Mouse (Mus musculus) embryo, embryonic 10 days (tissue): ENCODE measurements at regions not wholly inside any gene's neighbourhood (a gene's known extent, or its start where the extent isn't known, plus 50 kb on each side); places are given as distances from the start of the nearest gene placed in this dataset.
A peak's percentile ranks its signal among the peaks of the same experiment; 100 is the strongest.

Experiments used
- DNase-seq: peaks from one replicate; pipeline ENCODE4 v3.0.0-alpha.2; 2015; ENCODE audit warnings: low spot score

DNA sequence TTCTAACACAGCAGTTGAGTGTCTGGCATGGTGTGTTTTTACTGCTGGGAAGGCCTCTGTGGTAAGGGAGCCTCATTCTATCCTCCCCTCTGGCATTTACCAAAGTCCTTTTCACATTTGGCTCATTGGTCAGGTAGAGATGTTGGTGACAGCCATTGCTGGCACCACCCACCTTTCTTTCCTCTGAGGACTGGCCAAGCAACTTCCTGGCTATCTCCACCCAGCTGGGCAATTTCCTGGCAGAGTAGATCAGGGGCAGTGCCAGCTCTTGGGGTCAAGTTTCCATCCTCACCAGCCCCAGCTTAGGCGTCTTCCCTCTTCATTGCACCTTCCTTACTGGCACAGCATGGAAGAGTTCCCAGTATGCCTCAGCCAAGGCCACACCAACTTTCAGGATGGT is 372.5 kb upstream of the Kif2a start:
- DNase-seq, result no peak

DNA sequence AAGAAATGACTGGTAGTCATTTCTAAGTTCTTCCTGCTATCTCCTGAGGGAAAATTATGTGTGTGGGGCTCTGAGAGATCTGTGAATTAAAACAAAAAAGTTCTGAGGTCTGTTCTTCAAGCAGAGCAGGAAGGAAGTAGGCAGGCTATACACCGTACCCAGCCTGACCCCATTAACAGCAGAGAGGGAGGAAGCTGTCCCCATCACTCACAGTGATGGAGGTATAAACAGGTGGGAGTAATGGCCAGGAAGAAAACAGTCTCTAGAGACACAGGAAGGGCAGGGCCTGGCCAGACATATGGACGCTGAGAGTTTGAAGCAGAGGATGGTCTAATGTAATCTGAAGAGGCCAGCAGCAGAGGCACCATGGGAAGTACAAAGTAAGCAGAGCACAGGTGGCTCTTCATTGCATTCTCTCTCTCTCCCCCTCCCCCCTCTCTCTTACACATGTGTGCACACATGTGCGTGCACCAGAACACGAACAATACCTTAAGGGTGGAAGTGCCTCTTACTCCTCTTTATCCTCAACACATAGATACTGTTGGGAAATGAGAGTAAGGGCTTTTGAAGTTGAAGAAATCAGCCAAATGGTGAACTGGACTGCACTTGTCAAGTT is 367.7 kb upstream of the Kif2a start:
- DNase-seq, result no peak

DNA sequence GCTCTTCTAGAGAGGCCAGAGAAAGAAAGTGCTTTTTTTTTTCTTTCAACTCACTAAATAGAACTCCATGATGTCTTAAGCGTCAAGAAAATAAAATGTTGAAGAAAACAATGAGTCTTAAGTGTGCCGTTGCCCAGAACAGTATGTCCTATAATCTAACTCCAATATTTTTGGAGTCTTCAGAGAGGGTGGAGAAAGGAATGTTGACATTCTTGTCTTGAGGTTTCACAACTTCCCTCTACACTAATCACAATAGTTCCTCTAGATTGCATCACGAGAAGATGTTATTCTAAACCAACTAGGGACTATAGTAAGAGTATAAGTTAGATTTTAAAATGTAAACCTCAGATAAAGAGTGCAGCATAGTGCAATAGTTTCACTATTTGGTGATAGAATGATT is 367.1 kb upstream of the Kif2a start:
- DNase-seq, result no peak

DNA sequence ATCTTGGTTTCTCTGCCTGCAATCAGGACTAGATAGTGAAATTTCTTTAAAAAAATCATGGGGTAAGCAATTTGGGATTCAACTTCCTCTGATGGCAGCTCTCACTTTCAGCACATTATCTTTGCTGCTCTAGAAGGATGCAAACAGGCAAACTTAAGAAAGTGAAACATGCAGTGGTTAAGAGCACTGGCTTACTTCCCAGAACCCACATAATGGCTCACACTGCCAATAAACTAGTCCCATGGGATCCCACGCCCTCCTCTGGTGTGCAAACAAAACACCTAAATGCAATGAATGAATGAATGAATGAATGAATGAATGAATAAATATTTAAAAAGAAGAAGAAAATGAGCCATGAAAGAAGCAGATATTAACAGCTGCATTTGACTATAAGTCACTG is 356.1 kb upstream of the Kif2a start:
- DNase-seq, result no peak

DNA sequence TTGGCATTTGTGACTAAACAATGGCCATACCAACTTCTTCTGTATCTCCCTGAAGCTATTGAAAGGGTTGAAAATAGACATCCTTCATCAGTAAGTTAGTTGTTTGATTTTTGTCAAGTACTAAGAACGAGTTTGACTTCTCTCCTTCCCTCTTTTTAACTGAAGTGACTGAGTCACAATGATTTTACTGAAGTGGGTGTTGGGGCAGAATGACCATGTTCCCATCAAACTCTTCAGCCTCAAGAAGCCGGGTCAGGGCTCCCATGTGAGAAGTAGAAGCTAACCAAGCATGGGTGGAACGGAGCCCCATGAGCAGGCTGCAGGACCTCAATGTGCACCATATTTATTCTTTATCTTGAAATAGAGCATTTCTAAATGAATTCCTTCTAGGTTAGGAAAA is 350.7 kb upstream of the Kif2a start:
- no peak for DNase-seq

DNA sequence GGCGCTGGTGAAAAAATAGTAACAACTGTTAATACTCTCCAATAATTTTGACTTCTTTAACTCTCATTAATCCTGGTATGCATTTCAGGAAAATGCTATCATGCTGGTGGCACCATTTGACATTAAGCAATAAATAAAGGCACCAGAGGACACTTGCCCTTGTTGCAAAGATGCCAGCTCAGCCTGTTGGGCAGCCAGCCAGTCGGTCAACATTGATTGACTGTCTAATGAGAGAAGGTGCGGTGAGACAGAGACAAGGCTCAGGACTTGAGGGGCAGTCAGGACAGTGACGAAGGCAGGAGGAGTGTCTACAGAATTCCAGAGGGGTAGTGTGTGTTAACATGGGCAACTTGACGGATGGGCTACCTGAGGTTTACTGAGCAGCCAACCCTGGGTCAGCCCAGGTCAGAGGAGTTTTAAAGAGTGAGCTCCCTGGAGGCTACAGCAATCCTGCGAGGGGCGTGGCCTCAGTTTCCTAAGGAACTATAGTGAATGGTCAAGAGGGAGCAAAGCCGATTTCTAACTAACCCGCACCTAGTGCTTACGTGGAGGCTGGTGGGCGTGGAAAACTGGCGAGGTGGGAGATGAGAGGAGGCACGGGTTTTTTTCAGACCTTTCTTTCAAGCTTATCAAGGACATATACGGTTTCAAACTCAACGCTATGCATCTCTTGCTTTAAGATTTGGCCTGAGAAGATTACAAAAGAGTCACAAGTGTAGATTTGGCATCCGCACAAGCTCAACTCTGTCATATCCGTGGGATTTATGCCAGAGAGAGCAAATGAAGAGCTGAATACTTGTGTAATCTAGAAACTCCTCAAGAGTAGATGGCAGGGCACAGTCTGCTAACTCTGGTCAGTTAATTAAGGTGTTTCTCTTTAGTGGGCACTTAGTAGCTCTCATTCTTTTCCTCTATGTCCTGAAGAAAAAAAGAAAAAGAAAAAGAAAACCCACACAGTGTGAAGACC is 350.0 kb upstream of the Kif2a start:
- peak; percentile 36 for DNase-seq

DNA sequence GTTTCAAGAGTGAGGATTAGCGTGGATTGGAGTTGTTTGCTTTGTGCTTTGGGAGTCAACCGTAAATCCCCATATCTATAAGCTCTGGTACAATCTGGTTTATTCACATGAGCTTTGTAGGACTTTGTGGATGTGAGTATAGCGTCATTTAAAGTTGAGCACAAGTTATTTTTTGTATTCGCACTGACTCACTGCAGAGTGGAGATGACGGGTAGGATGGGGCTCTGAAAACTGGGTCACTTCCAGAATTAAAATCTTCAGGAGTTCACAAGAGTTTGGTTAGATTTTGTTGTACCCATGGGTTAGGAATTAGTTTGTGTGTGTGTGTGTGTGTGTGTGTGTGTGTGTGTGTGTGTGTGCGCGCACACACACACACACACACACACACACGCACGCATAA is 345.7 kb upstream of the Kif2a start:
- no peak for DNase-seq

DNA sequence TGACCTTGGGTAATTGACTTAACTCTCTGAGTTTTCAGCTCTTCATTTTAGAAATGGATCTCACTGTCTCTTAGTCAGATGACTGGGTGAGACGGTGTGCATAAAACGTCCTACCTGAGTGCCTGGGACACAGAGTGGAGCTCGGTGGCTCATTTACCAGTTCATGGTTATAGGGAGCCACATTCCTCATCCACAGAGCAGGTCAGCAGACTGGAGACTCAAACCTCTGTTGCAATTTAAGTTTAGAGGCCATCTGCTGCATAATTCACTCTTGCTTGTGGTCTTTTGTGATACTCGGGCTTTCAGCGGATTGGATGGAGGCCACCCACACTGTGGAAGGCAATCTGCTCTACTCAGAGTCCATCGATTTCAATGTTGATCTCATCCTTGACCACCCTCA is 343.8 kb upstream of the Kif2a start:
- DNase-seq, result no peak

DNA sequence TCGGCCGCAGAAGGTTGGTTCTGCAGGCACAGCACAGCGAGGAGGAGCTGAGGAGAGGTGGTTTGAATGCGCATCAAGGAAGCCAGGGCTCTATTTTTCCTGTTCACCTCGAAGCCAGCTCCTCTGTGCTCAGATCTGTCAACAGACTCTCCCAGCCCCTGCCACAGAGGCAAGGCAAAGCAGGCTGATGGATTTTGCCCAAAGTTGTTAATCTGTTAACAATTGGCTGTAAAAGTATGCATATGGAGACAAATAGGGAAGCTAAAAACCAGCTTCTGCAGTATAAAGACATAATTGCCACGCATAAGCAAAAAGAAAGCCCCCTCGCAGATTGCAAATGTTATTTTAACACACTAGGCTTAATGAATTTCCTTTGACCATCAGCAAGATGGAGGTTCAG is 343.3 kb upstream of the Kif2a start:
- no peak for DNase-seq

DNA sequence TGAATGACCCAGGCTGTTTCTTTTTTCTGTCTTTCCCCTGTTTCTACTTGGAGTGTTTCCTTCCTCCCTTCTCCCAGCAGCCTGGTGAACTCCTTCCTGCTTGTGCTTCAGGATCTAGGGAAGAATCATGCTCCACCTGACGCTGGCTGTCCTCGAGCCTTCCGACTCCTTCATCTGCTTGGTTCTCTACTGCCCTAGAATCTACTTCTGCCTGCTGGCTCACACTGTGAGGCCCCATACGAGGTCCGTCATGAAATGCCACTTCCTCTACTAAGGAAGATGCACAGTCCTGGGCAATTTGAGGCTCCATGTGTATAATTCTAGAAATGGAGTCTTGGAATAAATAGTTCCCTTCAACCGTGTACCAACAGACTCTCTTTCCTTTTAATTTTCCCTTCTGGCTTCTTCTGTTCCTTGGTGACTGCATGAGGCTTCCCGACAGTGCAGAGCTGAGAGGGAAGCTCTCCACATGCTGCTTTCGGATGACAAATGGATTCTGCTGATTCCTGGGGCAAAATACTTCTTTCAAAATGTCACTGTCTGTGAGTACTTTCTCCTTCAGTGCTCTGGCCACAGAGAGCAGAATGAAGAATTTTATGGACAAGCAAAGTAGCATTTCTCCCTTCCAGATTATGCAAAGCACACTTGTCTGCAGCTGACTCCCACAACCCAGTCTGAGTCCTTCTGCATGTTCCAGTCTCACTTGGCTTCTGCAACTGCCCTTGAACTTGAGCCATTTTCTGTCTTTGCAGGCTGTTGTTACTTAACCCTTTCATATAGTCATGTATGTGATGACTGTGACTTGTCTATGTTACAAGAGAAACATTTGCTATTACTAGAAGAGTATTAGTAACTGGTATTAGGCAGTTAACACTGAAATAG is 341.1 kb upstream of the Kif2a start:
- no peak for DNase-seq

DNA sequence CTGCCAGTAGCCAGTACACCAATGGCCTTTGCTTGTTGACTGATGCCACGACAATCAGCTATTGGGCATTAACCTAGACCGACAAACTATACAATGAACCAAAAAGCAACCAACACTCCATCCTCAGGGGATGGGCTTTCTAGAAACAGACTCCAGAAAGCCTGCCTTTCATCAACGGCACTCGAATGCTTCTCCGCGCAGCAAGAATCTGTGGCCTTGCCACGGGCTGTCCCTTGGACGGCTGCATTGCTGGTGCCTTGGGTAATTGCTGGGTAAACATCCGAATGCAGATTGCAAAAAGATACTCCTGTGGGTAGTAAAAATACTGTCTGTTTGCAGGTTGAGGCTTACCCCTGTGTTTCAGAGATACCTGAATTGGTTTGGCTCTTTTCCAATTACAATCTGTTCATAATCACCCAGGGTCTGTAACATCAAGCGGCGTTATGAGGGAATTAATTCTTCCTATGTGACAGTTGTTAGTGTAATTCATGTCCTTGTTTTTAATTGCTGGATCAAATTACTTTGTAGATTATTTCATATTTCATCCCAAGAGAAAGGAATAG is 319.0 kb upstream of the Kif2a start:
- no peak for DNase-seq

DNA sequence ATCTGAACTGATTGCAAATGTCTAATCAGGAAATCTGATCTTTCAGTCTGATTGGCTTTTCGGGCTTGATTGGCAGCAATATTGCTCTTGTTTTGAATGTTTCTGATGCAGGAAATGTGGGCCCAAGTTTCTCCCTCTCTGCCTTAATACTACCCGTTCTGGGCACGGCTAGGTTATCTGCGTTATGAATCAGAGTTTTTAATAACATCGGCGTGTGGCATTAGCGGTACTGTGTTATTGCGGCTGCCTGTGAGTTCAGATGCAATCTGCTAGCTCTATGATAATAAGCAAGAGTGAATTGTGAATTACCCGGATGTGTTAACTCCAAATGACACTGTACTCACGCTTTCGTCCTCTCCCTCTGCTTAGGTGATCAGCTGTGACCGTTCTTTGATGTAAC is 316.2 kb upstream of the Kif2a start:
- no peak for DNase-seq

DNA sequence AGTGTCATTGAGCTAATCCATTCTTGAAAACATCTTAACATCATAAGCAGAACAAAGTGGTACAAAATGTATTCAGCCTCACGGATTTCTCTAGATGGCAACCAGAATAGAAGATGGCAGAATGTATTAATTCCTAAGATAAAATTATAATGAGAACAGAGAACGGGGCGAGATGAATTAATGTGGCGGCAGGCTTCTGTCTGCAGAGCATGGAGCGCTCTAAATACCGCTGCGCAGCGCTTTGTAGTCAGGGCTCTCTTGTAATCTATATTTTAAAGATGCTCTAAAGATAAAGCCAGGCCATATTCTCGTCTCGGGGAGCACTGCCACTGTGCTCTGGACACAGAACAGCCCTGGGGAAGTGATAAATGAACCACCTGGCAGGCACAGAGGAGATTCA is 315.2 kb upstream of the Kif2a start:
- no peak for DNase-seq

DNA sequence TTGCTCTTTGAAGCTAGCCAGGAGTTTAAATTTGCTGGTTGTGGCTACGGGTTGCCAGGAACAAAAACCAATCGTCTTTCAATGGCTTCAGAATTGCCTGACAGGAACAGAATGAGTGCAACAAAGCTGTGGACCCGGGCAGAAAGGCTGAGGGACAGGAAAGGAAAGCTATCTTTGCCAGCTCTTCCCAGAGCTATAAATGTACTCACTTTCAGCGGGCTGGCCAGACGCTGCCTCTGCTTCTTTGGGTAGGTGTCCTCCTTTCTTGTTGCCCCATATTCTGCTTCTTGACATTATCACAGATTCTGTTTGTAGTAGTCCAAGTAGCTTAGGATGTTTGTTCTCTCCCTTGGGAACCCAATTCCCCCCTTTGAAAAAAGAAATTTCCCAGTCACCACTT is 307.4 kb upstream of the Kif2a start:
- DNase-seq, result no peak

DNA sequence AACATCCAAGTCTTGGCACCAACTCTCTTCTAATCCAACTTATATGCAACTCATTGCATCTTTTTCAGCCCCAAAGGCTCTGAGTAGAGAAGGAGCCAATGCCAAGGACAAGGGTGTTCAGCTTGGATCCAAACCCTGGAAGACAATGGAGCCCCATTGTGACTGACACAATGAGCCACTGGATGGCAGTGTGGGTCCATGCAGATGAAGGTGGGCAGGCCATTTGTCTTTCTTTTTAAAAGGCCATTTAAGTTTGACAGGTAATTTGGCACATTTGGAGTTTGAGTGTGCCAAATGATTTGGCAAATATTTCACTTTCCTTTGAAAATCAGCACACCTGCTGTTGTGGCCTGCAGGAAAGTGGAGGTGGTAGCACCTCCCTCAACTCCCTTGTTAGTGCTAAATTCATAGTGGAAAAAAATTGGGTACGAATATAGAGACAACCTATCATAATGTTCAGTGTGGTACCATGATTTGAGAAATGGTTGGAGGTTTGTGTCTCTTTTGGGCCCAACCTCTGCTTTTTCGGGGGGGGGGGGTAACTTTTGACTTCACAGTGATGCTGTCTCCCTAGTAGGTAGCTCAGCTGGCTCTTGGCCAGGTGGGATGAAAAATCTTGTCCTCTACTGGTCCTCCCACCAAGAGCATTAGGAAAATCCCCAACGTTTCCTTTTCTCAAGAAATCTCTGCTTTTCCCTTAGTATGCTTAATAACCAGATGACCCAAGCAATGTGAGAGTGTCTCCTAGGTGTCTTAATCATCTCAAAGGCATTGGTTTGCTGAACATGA is 304.0 kb upstream of the Kif2a start:
- DNase-seq, result peak; percentile 79

DNA sequence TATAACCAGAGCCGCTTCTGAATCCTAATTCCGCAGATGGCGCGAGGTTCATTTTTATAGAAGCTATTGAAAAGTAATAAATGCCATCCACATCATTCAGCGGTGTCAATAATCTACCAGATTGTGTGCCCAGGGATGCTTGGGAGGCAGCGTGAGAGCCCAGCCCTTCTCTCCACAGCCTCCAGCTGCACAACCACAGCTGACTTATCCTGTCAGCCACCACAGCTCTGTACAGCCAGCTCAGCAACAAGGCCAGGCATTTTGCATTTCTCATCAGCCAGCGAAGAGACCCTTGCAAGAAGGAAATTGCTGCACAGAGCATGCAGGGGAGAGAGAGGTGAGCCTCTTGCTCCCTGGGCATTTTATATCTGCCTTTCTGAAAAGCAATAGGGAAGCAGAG is 292.8 kb upstream of the Kif2a start:
- no peak for DNase-seq

DNA sequence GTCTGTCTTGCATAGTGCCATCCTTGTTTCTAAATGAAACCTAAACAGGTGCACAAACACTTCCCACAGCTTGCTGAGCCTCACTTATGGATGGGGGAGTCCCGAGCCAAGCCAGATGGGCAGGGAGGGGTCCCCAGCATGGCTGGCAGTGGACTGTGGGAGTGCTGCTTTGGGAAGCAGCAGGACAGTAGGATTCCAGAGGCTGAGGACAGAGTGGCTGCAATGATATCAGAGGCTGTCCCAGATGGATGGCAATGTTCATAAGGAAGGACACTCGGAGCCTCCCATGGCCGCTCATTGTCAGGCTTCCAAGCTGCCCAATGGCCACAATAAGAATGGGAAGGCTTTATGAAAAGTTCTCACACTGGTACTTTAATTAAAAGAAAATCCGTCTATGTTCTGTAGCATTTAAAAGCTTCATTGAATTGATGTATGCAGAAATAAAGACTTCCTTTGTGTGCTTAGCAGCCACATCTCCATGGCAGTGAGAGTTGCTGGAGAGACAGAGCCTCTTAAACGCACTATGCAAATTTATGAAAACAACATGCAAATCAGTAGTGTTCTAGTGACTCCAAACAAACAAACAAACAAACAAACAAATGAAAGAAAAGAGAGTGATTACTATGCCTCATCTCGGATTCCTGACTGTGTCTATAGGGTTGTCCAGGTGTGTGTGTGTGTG is 287.2 kb upstream of the Kif2a start:
- no peak for DNase-seq

DNA sequence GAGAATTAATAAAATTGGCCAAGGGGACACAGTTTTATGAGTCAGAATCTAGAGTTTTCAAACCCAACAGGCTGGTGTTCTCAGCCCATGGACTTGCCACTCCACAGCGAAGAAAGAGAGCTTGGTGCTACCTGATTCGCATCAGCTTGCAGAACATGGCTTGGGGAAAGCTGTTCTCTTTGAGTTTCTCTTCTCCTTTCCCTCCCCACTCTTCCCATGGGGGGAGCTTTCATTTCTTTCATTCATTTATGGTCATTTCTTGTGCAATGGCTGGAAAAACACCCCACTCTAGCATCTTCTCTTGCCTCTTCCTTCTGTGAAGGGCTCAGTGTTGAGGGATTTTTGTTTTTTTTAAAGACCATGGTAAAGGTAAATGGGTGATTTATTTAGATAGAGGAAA is 286.5 kb upstream of the Kif2a start:
- DNase-seq, result no peak

DNA sequence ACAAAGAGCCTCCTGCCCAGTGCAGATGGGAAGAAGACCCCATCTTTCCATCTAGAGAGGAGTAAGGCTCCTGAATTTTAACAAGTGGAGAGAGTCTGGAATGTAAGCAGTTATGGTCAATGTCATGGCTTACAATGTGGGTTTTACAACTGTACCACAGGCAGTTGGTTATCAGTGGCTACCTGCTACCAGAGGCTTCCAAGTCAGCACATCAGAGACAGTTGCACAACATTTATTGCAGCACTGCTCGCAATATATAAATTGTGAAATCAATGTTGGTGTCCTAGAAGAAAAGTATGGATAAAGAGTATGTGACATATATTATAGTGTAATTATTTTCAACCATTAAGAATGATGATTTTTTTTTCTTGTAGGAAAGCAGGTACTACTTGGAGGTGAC is 285.0 kb upstream of the Kif2a start:
- no peak for DNase-seq

DNA sequence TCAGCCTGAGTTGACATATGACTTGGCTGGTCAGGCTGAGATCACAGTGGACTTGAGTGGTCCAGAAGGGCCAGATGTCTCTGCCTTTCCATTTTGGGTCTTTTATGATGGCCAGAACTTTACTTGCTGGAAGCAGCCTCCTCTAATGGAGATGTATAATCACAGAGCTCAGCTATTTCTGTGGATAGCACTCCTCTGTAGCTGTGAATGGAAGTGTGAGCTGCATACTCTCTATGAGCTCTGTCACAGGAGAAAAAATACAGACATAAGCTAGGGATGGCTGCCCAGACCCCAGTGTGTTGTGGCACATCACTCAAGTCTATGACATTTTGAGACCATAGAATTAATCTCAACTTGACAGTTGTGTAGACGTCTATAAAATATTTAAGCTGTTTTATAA is 284.3 kb upstream of the Kif2a start:
- no peak for DNase-seq

DNA sequence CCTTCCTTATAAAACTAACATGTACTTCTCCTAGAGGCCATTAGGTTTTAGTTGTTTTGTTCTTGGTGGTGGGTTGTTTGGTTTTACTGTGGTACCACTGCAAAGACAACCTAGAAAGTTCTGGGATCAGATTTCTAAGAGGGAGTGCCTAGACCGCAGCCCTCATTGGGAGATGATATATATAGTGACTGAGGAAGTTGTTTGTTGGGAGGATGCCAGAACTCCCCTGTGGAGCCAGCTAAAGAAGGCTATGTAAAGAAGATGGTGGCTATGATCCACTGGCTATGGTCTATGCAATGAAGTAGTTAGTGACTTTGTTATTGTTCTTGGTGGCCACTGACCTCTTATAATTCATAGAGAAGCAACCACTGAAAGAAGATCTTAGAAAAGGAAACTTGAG is 283.8 kb upstream of the Kif2a start:
- no peak for DNase-seq
